Mouse (Mus musculus): Measurements from ENCODE around the gene Sec14l4. TPM values are rescaled to one million over a fixed set of nuclear protein-coding genes. Genes with fewer than 3 reads are reported as not detected.
A peak's percentile ranks its signal among the peaks of the same experiment; 100 is the strongest.

The Sec14l4 gene
- total RNA-seq (2021) = not detected
- long read RNA-seq, experiment 1 = 0 reads
- long read RNA-seq, experiment 2 = 0 reads

- DNase-seq = no peak
- intact Hi-C loops (cut with DNase I) = no loop called here
- Histone ChIP-seq H3K27ac (no peak within 1 kb of the TSS), H3K4me3 (no peak within 1 kb of the TSS)
- no peak for TF ChIP-seq CTCF (IDR thresholded peaks at IDR 0.05)
Measured at GRCm38 (mm10) chr11:4031126-4031941, at the start of gene Sec14l4. Sec14l4 (plus strand) TSS chr11:4031462.

DNA sequence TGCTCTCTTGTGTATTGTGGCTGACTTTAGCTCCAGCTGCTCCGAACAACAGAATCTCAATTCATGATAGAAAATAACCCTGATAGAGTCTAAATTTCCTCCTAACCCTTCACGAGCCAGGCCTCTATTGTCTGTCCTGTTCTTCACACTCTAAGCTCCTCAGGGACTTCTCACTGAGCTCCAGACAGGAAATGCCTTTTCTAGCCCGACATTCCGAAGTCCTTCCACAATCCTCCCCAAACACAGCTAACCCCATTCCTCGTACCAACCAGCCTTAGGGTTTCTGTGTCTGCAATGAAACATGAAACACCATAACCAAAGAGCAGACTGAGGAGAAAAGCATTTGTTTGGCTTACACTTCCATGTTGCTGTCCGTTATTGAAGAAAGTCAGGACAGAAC lies 49.7 kb upstream of the Sec14l4 start:
- intact Hi-C loops (cut with DNase I) = no loop called here
- Histone ChIP-seq H3K4me3 (no peak overlapping the region), H3K27ac (no peak overlapping the region)
- no peak for TF ChIP-seq CTCF (IDR thresholded peaks at IDR 0.05)
- DNase-seq = no peak

- H3K27ac ChIP-seq = peak overlapping the region; percentile 31
- DNase-seq = no peak
- no peak overlapping the region for H3K4me3 ChIP-seq
- no peak for TF ChIP-seq CTCF (IDR thresholded peaks at IDR 0.05)
- intact Hi-C loops (cut with DNase I) = no loop called here
Measured at GRCm38 (mm10) chr11:3982275-3983209, 48.7 kb upstream of the Sec14l4 start.

DNA sequence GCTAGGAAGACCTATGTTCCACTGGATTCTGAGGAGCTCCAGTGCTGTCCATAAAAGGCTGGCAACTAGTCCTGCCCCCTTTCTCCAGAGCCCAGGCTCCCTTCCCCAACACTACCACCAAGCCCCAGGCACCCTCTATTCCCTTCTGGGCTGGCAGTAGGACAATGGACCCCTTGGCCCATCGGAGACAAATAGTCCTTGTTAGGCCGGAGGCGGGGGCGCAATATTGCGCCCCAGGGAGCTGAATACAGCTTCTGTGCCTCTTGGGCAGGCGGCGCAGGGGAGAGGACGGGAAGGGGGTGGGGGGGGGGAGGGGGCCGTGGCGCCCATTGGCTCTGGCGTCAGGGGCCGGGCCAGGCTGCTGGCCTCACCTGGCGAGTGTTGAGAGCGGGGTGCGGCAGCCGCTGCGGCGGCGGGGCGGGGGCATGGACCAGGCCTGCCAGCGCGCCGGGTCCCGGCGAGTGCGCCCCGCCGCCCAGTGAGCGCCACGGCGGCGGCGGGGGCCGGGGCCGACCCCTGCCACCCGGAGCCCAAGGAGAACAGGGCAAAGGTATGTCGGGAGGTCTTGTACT lies 47.9 kb upstream of the Sec14l4 start, which contains the start of gene Gal3st1:
Gene Gal3st1, plus strand, starts transcription at position 346 of the 572 bp plus-strand sequence.
- intact Hi-C loops (cut with DNase I) = no loop called here
- Histone ChIP-seq H3K27ac (peak within 1 kb of the TSS; percentile 31), H3K4me3 (peak within 1 kb of the TSS; percentile 53)
- no peak for DNase-seq
- no peak for TF ChIP-seq CTCF (IDR thresholded peaks at IDR 0.05)

GRCm38 (mm10) chr11:3983863-3984745 lies 47.2 kb upstream of the Sec14l4 start:
- intact Hi-C loops (cut with DNase I) = no loop called here
- DNase-seq = no peak
- Histone ChIP-seq H3K27ac (peak overlapping the region; percentile 31; the same call in 1 of the 2 replicates), H3K4me3 (peak overlapping the region; percentile 53)
- TF ChIP-seq CTCF (IDR thresholded peaks at IDR 0.05) = no peak

- no peak for DNase-seq
Measured at GRCm38 (mm10) chr11:3989748-3990147, 41.5 kb upstream of the Sec14l4 start.

GRCm38 (mm10) chr11:3993132-3993531 lies 38.1 kb upstream of the Sec14l4 start:
- TF ChIP-seq CTCF (IDR thresholded peaks at IDR 0.05) = no peak
- no peak for DNase-seq
- Histone ChIP-seq H3K4me3 (no peak overlapping the region), H3K27ac (no peak overlapping the region)
- intact Hi-C loops (cut with DNase I) = no loop called here

More at GRCm38 (mm10) chr11:3989748-3990147, 41.5 kb upstream of the Sec14l4 start:
- no peak for TF ChIP-seq CTCF (IDR thresholded peaks at IDR 0.05)
- intact Hi-C loops (cut with DNase I) = no loop called here
- no peak overlapping the region for H3K4me3 ChIP-seq
- H3K27ac ChIP-seq = no peak overlapping the region

DNA sequence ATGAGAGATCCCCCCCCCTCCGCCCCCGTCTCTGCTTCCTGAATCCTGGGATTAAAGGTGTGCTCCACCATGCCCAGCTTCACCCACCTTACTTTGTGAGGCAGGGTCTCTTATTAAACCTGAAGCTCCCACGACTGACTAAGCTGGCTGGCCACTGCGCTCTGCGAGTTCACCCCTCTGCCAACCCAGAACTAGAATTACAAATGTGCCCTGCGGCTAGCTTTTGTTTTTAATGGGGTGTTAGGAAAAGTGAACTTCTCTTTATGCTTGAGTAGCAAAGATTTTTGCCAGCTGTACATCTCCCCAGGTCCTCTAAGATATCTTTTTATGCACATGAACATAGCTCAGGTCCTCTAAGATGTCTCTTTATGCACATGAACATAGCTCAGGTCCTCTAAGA lies 37.3 kb upstream of the Sec14l4 start:
- intact Hi-C loops (cut with DNase I) = no loop called here
- no peak for DNase-seq
- no peak overlapping the region for H3K4me3 ChIP-seq
- TF ChIP-seq CTCF (IDR thresholded peaks at IDR 0.05) = no peak
- no peak overlapping the region for H3K27ac ChIP-seq

GRCm38 (mm10) chr11:3995511-3995910 lies 35.8 kb upstream of the Sec14l4 start:
- Histone ChIP-seq H3K27ac (no peak overlapping the region), H3K4me3 (no peak overlapping the region)
- intact Hi-C loops (cut with DNase I) = no loop called here
- TF ChIP-seq CTCF (IDR thresholded peaks at IDR 0.05) = no peak
- no peak for DNase-seq

GRCm38 (mm10) chr11:3996840-3997239 lies 34.4 kb upstream of the Sec14l4 start:
- DNase-seq = no peak
- H3K27ac ChIP-seq = no peak overlapping the region
- TF ChIP-seq CTCF (IDR thresholded peaks at IDR 0.05) = no peak
- intact Hi-C loops (cut with DNase I) = no loop called here
- H3K4me3 ChIP-seq = no peak overlapping the region

DNA sequence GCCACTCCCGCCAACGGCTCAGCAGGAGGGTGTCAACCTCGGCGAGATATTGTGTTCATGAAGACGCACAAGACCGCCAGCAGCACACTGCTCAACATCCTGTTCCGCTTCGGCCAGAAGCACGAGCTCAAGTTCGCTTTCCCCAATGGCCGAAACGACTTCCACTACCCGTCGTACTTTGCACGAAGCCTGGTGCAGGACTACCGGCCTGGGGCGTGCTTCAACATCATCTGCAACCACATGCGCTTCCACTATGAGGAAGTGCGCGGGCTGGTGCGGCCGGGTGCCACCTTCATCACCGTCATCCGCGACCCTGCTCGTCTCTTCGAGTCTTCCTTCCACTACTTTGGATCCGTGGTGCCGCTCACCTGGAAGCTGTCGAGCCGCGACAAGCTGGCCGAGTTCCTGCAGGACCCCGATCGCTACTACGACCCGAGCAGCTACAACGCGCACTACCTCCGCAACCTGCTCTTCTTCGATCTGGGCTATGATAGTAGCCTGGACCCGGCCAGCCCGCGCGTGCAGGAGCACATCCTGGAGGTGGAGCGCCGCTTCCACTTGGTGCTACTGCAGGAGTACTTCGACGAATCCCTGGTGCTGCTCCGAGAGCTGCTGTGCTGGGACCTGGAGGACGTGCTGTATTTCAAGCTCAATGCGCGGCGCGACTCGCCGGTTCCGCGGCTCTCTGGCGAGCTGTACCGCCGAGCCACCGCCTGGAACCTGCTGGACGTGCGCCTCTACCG lies 33.1 kb upstream of the Sec14l4 start:
- Histone ChIP-seq H3K27ac (no peak overlapping the region), H3K4me3 (peak overlapping the region; percentile 46)
- TF ChIP-seq CTCF (IDR thresholded peaks at IDR 0.05) = no peak
- intact Hi-C loops (cut with DNase I) = no loop called here
- DNase-seq = no peak
